Mouse (Mus musculus) kidney, embryonic 14.5 days (tissue): Measurements from ENCODE around the gene Mylk. TPM values are rescaled to one million over a fixed set of nuclear protein-coding genes. Genes with fewer than 3 reads are reported as not detected.

Experiments
- ATAC-seq: fragments of 200-750 bp; cut with Nextera tagmentation; 2 replicates; pipeline ENCODE4 v1.8.0; 2017; ENCODE audit warnings: moderate number of reproducible peaks, mild to moderate bottlenecking, moderate TSS enrichment, moderate library complexity; ENCODE audit not compliant: low FRiP score, low TSS enrichment
- H3K27ac ChIP-seq: fragments of 300-500 bp; sonication (generic); 2 replicates; pipeline ENCODE4 v1.5.1; 2014; ENCODE audit warnings: low read depth, mild to moderate bottlenecking, low read length, moderate library complexity, mixed read lengths
- H3K27me3 ChIP-seq: fragments of 300-500 bp; sonication (generic); 2 replicates; pipeline ENCODE4 v1.6.1; 2014; ENCODE audit warnings: mild to moderate bottlenecking, low read length; ENCODE audit not compliant: control insufficient read depth, insufficient read depth
- H3K36me3 ChIP-seq: fragments of 300-500 bp; sonication (generic); 2 replicates; pipeline ENCODE4 v1.6.1; 2014; ENCODE audit warnings: low read length, mixed read lengths; ENCODE audit not compliant: control insufficient read depth, insufficient read depth
- H3K4me1 ChIP-seq: fragments of 300-500 bp; sonication (generic); 2 replicates; pipeline ENCODE4 v1.6.1; 2014; ENCODE audit warnings: low read length, mixed read lengths; ENCODE audit not compliant: control insufficient read depth, insufficient read depth
- H3K4me2 ChIP-seq: fragments of 300-500 bp; sonication (generic); replicated peaks from 2 replicates; pipeline ENCODE4 v1.6.1; 2014; ENCODE audit warnings: low read depth, mild to moderate bottlenecking, low read length
- H3K4me3 ChIP-seq: fragments of 300-500 bp; sonication (generic); 2 replicates; pipeline ENCODE4 v1.5.1; 2014; ENCODE audit warnings: mild to moderate bottlenecking, low read length
- H3K9ac ChIP-seq: fragments of 300-500 bp; sonication (generic); 2 replicates; pipeline ENCODE4 v1.6.1; 2014; ENCODE audit warnings: low read depth, mild to moderate bottlenecking, low read length, moderate library complexity
- H3K9me3 ChIP-seq: fragments of 300-500 bp; sonication (generic); 2 replicates; pipeline ENCODE4 v1.6.1; 2016; ENCODE audit warnings: low read length; ENCODE audit not compliant: control insufficient read depth
- WGBS: fragments of 180-500 bp; shearing (Covaris S2); extraction: QIAGEN DNeasy Blood & Tissue Kit; methylation state at CpG from one replicate; pipeline ENCODE4 v1.1.7; 2014; 5-methylcytosine and 5-hydroxymethylcytosine counted together
- polyA plus RNA-seq: library from polyadenylated mRNA; unstranded; fragments of >200 nt; fragmentation: Nextera tagmentation; extraction: Ambion mirVana; gene quantifications from 2 replicates; pipeline ENCODE4 v1.2.1, GENCODE M21; 2014

Gene Mylk
- polyA plus RNA-seq, 1 experiment from 2014 or later, result 34.0 TPM

- Histone ChIP-seq H3K36me3 (peaks cover 9% of the 10 kb centered on the region; the same call in 1 of the 2 replicates), H3K27ac (peak overlapping the region; percentile 80; the same call in 1 of the 2 replicates)
- WGBS, result 75% methylated on average over 5 of the region's 5 CpGs
These were observed 215.2 kb downstream of the Mylk start for GRCm38 (mm10) chr16:34960243-34960642.

GRCm38 (mm10) chr16:34960866-34961582 lies 216.0 kb downstream of the Mylk start:
- no peak for ATAC-seq
- Histone ChIP-seq H3K27me3 (no peaks in the 10 kb centered on the region), H3K9me3 (no peaks in the 10 kb centered on the region), H3K4me1 (peaks cover 52% of the 10 kb centered on the region), H3K27ac (peak overlapping the region; percentile 80), H3K4me3 (no peak overlapping the region), H3K9ac (no peak overlapping the region), H3K36me3 (peaks cover 9% of the 10 kb centered on the region; the same call in 1 of the 2 replicates), H3K4me2 (no peak overlapping the region)
- WGBS, result 51% methylated on average over 9 of the region's 9 CpGs

More at GRCm38 (mm10) chr16:34960243-34960642, 215.2 kb downstream of the Mylk start:
- no peaks in the 10 kb centered on the region; the same call in 1 of the 2 replicates for H3K9me3 ChIP-seq
- no peak overlapping the region for H3K4me3 ChIP-seq
- H3K4me1 ChIP-seq, result peaks cover 49% of the 10 kb centered on the region
- H3K9ac ChIP-seq, result no peak overlapping the region
- H3K27me3 ChIP-seq, result no peaks in the 10 kb centered on the region
- no peak for ATAC-seq
- no peak overlapping the region for H3K4me2 ChIP-seq

- no peak overlapping the region for H3K4me2 ChIP-seq
- peaks cover 62% of the 10 kb centered on the region for H3K4me1 ChIP-seq
- peak overlapping the region; percentile 52; the same call in 1 of the 2 replicates for H3K27ac ChIP-seq
- peaks cover 4% of the 10 kb centered on the region; the same call in 1 of the 2 replicates for H3K36me3 ChIP-seq
- no peaks in the 10 kb centered on the region for H3K9me3 ChIP-seq
- H3K27me3 ChIP-seq, result no peaks in the 10 kb centered on the region
- 41% methylated on average over 4 of the region's 4 CpGs for WGBS
- H3K4me3 ChIP-seq, result no peak overlapping the region
- no peak overlapping the region for H3K9ac ChIP-seq
- ATAC-seq, result no peak
These were observed 217.3 kb downstream of the Mylk start for GRCm38 (mm10) chr16:34962322-34962721.

- H3K4me1 ChIP-seq, result peaks cover 59% of the 10 kb centered on the region
- no peaks in the 10 kb centered on the region for H3K27me3 ChIP-seq
- 7% methylated on average over 4 of the region's 4 CpGs for WGBS
- no peak overlapping the region for H3K4me3 ChIP-seq
- ATAC-seq, result peak; percentile 19; the same call in 1 of the 2 replicates
- no peak overlapping the region for H3K4me2 ChIP-seq
- H3K9ac ChIP-seq, result no peak overlapping the region
- H3K27ac ChIP-seq, result peak overlapping the region; percentile 52; the same call in 1 of the 2 replicates
- peaks cover 4% of the 10 kb centered on the region; the same call in 1 of the 2 replicates for H3K36me3 ChIP-seq
- no peaks in the 10 kb centered on the region for H3K9me3 ChIP-seq
These were observed 218.0 kb downstream of the Mylk start for GRCm38 (mm10) chr16:34963008-34963407.

GRCm38 (mm10) chr16:34966620-34967081 lies 221.6 kb downstream of the Mylk start:
- H3K4me3 ChIP-seq, result no peak overlapping the region
- peaks cover 11% of the 10 kb centered on the region; the same call in 1 of the 2 replicates for H3K36me3 ChIP-seq
- WGBS, result 40% methylated on average over 5 of the region's 5 CpGs
- peak overlapping the region; percentile 47 for H3K27ac ChIP-seq
- no peaks in the 10 kb centered on the region for H3K9me3 ChIP-seq
- peaks cover 24% of the 10 kb centered on the region for H3K4me1 ChIP-seq
- H3K4me2 ChIP-seq, result no peak overlapping the region
- H3K9ac ChIP-seq, result no peak overlapping the region
- peak; percentile 37; the same call in 1 of the 2 replicates for ATAC-seq
- H3K27me3 ChIP-seq, result no peaks in the 10 kb centered on the region

- Histone ChIP-seq H3K4me1 (peaks cover 24% of the 10 kb centered on the region), H3K27me3 (no peaks in the 10 kb centered on the region), H3K4me2 (no peak overlapping the region), H3K27ac (peak overlapping the region; percentile 47; the same call in 1 of the 2 replicates), H3K9me3 (no peaks in the 10 kb centered on the region), H3K4me3 (no peak overlapping the region), H3K9ac (no peak overlapping the region), H3K36me3 (peaks cover 14% of the 10 kb centered on the region; the same call in 1 of the 2 replicates)
- peak; percentile 89 for ATAC-seq
- WGBS, result 58% methylated on average over 10 of the region's 10 CpGs
These were observed 222.2 kb downstream of the Mylk start for GRCm38 (mm10) chr16:34967120-34967800.

- Histone ChIP-seq H3K9ac (no peak overlapping the region), H3K4me2 (no peak overlapping the region), H3K4me3 (no peak overlapping the region), H3K27me3 (no peaks in the 10 kb centered on the region), H3K9me3 (no peaks in the 10 kb centered on the region), H3K36me3 (peaks cover 14% of the 10 kb centered on the region; the same call in 1 of the 2 replicates), H3K4me1 (peaks cover 18% of the 10 kb centered on the region), H3K27ac (no peak overlapping the region)
- no peak for ATAC-seq
- WGBS, result 92% methylated on average over 5 of the region's 5 CpGs
These were observed 223.2 kb downstream of the Mylk start for GRCm38 (mm10) chr16:34968181-34968580.

- no peak overlapping the region for H3K4me3 ChIP-seq
- 63% methylated on average over 12 of the region's 12 CpGs for WGBS
- no peak overlapping the region for H3K9ac ChIP-seq
- no peaks in the 10 kb centered on the region for H3K27me3 ChIP-seq
- no peaks in the 10 kb centered on the region for H3K9me3 ChIP-seq
- no peak overlapping the region for H3K27ac ChIP-seq
- peaks cover 21% of the 10 kb centered on the region; the same call in 1 of the 2 replicates for H3K36me3 ChIP-seq
- H3K4me2 ChIP-seq, result no peak overlapping the region
- no peaks in the 10 kb centered on the region for H3K4me1 ChIP-seq
- ATAC-seq, result no peak
These were observed 227.5 kb downstream of the Mylk start for GRCm38 (mm10) chr16:34972471-34972870.
